Mouse (Mus musculus): ENCODE measurements around the gene Ppih.

DNA sequence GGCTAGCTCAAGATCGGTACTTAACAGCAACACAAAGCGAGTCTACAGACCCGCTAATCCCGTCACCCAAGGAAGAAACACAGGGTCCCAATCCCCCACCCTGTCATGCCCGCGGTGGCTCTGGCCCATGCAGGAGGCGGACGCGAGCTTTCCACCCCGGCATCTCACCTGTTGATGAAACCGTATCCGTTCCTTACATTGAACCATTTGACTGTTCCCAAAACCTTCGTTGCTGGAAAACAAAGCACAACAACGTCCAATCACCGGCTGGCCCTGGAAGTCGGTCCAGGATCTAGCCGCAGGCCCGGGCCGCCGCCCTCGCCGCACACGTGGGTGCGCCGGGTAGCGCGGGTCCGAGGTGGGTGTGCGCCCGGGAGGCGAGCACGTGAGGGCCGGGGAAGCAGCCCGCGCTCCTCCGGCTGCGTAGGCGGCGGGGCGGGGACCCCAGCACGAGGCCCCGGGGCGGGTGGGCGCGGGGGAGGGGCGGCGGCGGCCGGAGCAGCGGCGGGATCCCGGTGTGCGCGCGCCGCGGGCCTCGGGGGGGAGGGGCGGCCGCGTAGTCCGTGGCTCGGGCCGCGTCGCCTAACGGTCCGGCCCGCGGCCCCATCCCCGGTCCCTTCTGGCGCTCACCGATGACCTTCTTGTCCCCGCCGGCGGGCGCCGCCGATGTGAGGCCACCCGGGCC, 26.6 kb downstream of the Ppih start:
- TF ChIP-seq CTCF (IDR thresholded peaks at IDR 0.05; ENCODE audit: borderline replicate concordance, insufficient read depth, low read length) (no peak), POLR2A (IDR thresholded peaks at IDR 0.05; ENCODE audit: low read depth, low read length) (no peak)

Measured in embryonic fibroblast, embryonic 13.5 days (primary cell).